Mouse (Mus musculus) ES-E14 (cell line): Measurements from ENCODE around the gene Tk1. TPM values are rescaled to one million over a fixed set of nuclear protein-coding genes. Genes with fewer than 3 reads are reported as not detected.

Experiments used
- DNase-seq: peaks from one replicate; pipeline ENCODE4 v3.0.0-alpha.2; 2013; ENCODE audit warnings: low read depth, low spot score
- H3K27ac ChIP-seq: 2 replicates; pipeline ENCODE4 v1.5.1; 2012; ENCODE audit warnings: low read depth, mild to moderate bottlenecking, low read length, moderate library complexity, mixed read lengths; ENCODE audit not compliant: poor library complexity, insufficient read depth, severe bottlenecking
- H3K36me3 ChIP-seq: 2 replicates; pipeline ENCODE4 v1.6.1; 2012; ENCODE audit warnings: mild to moderate bottlenecking, low read length, moderate library complexity, mixed read lengths; ENCODE audit not compliant: control insufficient read depth, poor library complexity, insufficient read depth, severe bottlenecking
- H3K4me1 ChIP-seq, 2 experiments: fragments of 150-350 bp in 1 of 2; sonication (generic) in 1 of 2; 2 replicates each; pipeline ENCODE4 v1.6.1; 2012; ENCODE audit warnings: low read length in 2 of 2, mild to moderate bottlenecking in 1 of 2, mixed read lengths in 1 of 2; ENCODE audit not compliant: control insufficient read depth in 2 of 2, insufficient read depth in 2 of 2, poor library complexity in 1 of 2
- H3K4me3 ChIP-seq, 2 experiments: fragments of 150-350 bp in 1 of 2; sonication (generic) in 1 of 2; 2 replicates each; pipeline ENCODE4 v1.5.1; 2012; ENCODE audit warnings: low read length in 2 of 2, low read depth in 1 of 2, mild to moderate bottlenecking in 1 of 2, mixed read lengths in 1 of 2; ENCODE audit not compliant: insufficient read depth in 1 of 2, poor library complexity in 1 of 2, severe bottlenecking in 1 of 2
- H3K9ac ChIP-seq: 2 replicates; pipeline ENCODE4 v1.6.1; 2012; ENCODE audit warnings: low read depth, mild to moderate bottlenecking, low read length, mixed read lengths; ENCODE audit not compliant: poor library complexity, insufficient read depth, severe bottlenecking
- H3K9me3 ChIP-seq: fragments of 150-350 bp; sonication (generic); 2 replicates; pipeline ENCODE4 v1.6.1; 2012; ENCODE audit warnings: low read depth, mild to moderate bottlenecking, low read length; ENCODE audit not compliant: control insufficient read depth, insufficient read depth
- CHD2 ChIP-seq: IDR thresholded peaks from 2 replicates; pipeline ENCODE4 v1.6.1; 2014; ENCODE audit warnings: mild to moderate bottlenecking, low read depth, low read length, inconsistent platforms
- HCFC1 ChIP-seq: IDR thresholded peaks from 2 replicates; pipeline ENCODE4 v1.6.1; 2012; ENCODE audit warnings: low read length, inconsistent platforms, borderline replicate concordance; ENCODE audit not compliant: insufficient read depth
- MAFK ChIP-seq: IDR thresholded peaks from 2 replicates; pipeline ENCODE4 v1.6.1; 2014; ENCODE audit warnings: mild to moderate bottlenecking, low read depth, low read length, inconsistent platforms; ENCODE audit not compliant: insufficient read depth
- ZC3H11A ChIP-seq: IDR thresholded peaks from 2 replicates; pipeline ENCODE4 v1.6.1; 2012; ENCODE audit warnings: low read depth, mild to moderate bottlenecking, inconsistent platforms, low read length, borderline replicate concordance
- ZNF384 ChIP-seq: IDR thresholded peaks from 2 replicates; pipeline ENCODE4 v1.6.1; 2012; ENCODE audit warnings: low read depth, low read length, inconsistent platforms
- in situ Hi-C, 2 experiments: fragments of 600-800 bp; cut with MboI; formaldehyde crosslinking; loops; one replicate each; pipeline ENCODE4 v1.15.1; 2025; ENCODE audit warnings: low sequenced_read_pairs in 2 of 2, inconsistent platforms in 1 of 2; ENCODE audit not compliant: unreplicated experiment in 2 of 2
- total RNA-seq: library from RNA; depleted of rRNA; stranded (reverse); fragments of 300-350 nt; gene quantifications from 2 replicates; pipeline ENCODE4 v1.2.3, GENCODE M21; 2012

The Tk1 gene
- total RNA-seq, 1 experiment = 89.3 TPM

GRCm38 (mm10) chr11:117810401-117811046 is 15.4 kb downstream of the Tk1 start:
- peak; percentile 77 for DNase-seq
- Histone ChIP-seq H3K4me1 (peaks cover 5 to 9% of the 10 kb centered on the region in 2 experiments; a peak in 3 of 4 replicates), H3K36me3 (peaks cover 28% of the 10 kb centered on the region), H3K9me3 (no peaks in the 10 kb centered on the region), H3K9ac (peak overlapping the region; percentile 90), H3K4me3 (peak overlapping the region; percentile 77 to 96), H3K27ac (no peak overlapping the region)
- in situ Hi-C loops = loop anchor here in 1 of 2 experiments (25.0 kb wide), 1 partner anchor 423 kb away; no protein-coding TSS in a partner anchor
- TF ChIP-seq CHD2 (no peak), ZC3H11A (no peak), ZNF384 (no peak), HCFC1 (no peak), MAFK (no peak)

GRCm38 (mm10) chr11:117809407-117810311 is 16.2 kb downstream of the Tk1 start, which contains the start of the genes Gm20708 and Syngr2:
TSS of gene Gm20708 (plus strand) at chr11:117809668.
TSS of gene Syngr2 (plus strand) at chr11:117809668.
- Histone ChIP-seq H3K36me3 (peaks cover 21% of the 10 kb centered on the region), H3K9ac (peak within 1 kb of the TSS; percentile 90), H3K4me3 (peak within 1 kb of the TSS; percentile 77 to 96), H3K27ac (no peak within 1 kb of the TSS), H3K4me1 (peaks cover 5 to 9% of the 10 kb centered on the region in 2 experiments; a peak in 3 of 4 replicates), H3K9me3 (no peaks in the 10 kb centered on the region)
- peak; percentile 54 for DNase-seq
- in situ Hi-C loops = loop anchor here in 1 of 2 experiments (25.0 kb wide), 1 partner anchor 422 kb away; no protein-coding TSS in a partner anchor
- no peak for TF ChIP-seq ZC3H11A
- TF ChIP-seq MAFK = no peak
- no peak for TF ChIP-seq CHD2
- TF ChIP-seq ZNF384 = no peak
- no peak for TF ChIP-seq HCFC1

GRCm38 (mm10) chr11:117806781-117807180 is 19.1 kb downstream of the Tk1 start:
- in situ Hi-C loops = loop anchor here in 1 of 2 experiments (25.0 kb wide), 1 partner anchor 419 kb away; no protein-coding TSS in a partner anchor
- no peaks in the 10 kb centered on the region for H3K9me3 ChIP-seq
- DNase-seq = no peak
- H3K4me1 ChIP-seq = peaks cover 4 to 5% of the 10 kb centered on the region in 2 experiments; a peak in 3 of 4 replicates
- H3K4me3 ChIP-seq = no peak overlapping the region
- no peaks in the 10 kb centered on the region for H3K36me3 ChIP-seq
- no peak overlapping the region for H3K27ac ChIP-seq
- no peak for TF ChIP-seq HCFC1
- no peak for TF ChIP-seq ZNF384
- TF ChIP-seq MAFK = no peak
- no peak for TF ChIP-seq ZC3H11A
- TF ChIP-seq CHD2 = no peak
- no peak overlapping the region for H3K9ac ChIP-seq

- in situ Hi-C loops = loop anchor here in 1 of 2 experiments (25.0 kb wide), 1 partner anchor 416 kb away; no protein-coding TSS in a partner anchor
- Histone ChIP-seq H3K27ac (no peak overlapping the region), H3K4me1 (peaks cover 0 to 7% of the 10 kb centered on the region in 2 experiments; a peak in 1 of 4 replicates), H3K9me3 (no peaks in the 10 kb centered on the region), H3K36me3 (no peaks in the 10 kb centered on the region), H3K9ac (no peak overlapping the region), H3K4me3 (no peak overlapping the region)
- TF ChIP-seq HCFC1 (no peak), ZC3H11A (no peak), MAFK (no peak), CHD2 (no peak), ZNF384 (no peak)
- no peak for DNase-seq
Observed at GRCm38 (mm10) chr11:117803166-117803688, 22.7 kb downstream of the Tk1 start.
